Mouse (Mus musculus) limb, embryonic 14.5 days (tissue): ENCODE measurements around the gene Mrps18c. TPM values are rescaled to one million over a fixed set of nuclear protein-coding genes. Genes with fewer than 3 reads are reported as not detected.

Experiments used
- ATAC-seq: fragments of 200-750 bp; cut with Nextera tagmentation; 2 replicates; pipeline ENCODE4 v1.8.0; 2017; ENCODE audit warnings: low read depth, moderate number of reproducible peaks, moderate TSS enrichment; ENCODE audit not compliant: low FRiP score
- DNase-seq: peaks from one replicate; pipeline ENCODE4 v3.0.0-alpha.2; 2015; ENCODE audit warnings: low spot score
- H3K27ac ChIP-seq: fragments of 300-500 bp; sonication (generic); replicated peaks from 2 replicates; pipeline ENCODE4 v1.5.1; 2014; ENCODE audit warnings: low read depth, mild to moderate bottlenecking, low read length, moderate library complexity, mixed read lengths
- H3K27me3 ChIP-seq: fragments of 300-500 bp; sonication (generic); 2 replicates; pipeline ENCODE4 v1.6.1; 2014; ENCODE audit warnings: low read length, mixed read lengths; ENCODE audit not compliant: control insufficient read depth, insufficient read depth
- H3K36me3 ChIP-seq: fragments of 300-500 bp; sonication (generic); 2 replicates; pipeline ENCODE4 v1.6.1; 2014; ENCODE audit warnings: mild to moderate bottlenecking, low read length, moderate library complexity, mixed read lengths; ENCODE audit not compliant: control insufficient read depth, insufficient read depth
- H3K4me1 ChIP-seq: fragments of 300-500 bp; sonication (generic); 2 replicates; pipeline ENCODE4 v1.6.1; 2014; ENCODE audit warnings: antibody characterized with exemption, low read length, mixed read lengths; ENCODE audit not compliant: control insufficient read depth, insufficient read depth
- H3K4me2 ChIP-seq: fragments of 300-500 bp; sonication (generic); replicated peaks from 2 replicates; pipeline ENCODE4 v1.6.1; 2014; ENCODE audit warnings: low read depth, mild to moderate bottlenecking, low read length, moderate library complexity; ENCODE audit not compliant: severe bottlenecking
- H3K4me3 ChIP-seq: fragments of 300-500 bp; sonication (generic); replicated peaks from 2 replicates; pipeline ENCODE4 v1.5.1; 2014; ENCODE audit warnings: low read length
- H3K9ac ChIP-seq: fragments of 300-500 bp; sonication (generic); 2 replicates; pipeline ENCODE4 v1.6.1; 2014; ENCODE audit warnings: mild to moderate bottlenecking, low read depth, low read length, moderate library complexity; ENCODE audit not compliant: severe bottlenecking
- H3K9me3 ChIP-seq: fragments of 300-500 bp; sonication (generic); 2 replicates; pipeline ENCODE4 v1.6.1; 2016; ENCODE audit warnings: low read length; ENCODE audit not compliant: control insufficient read depth
- POLR2A ChIP-seq: fragments of 200-500 bp; IDR thresholded peaks from 2 replicates; pipeline ENCODE4 v1.8.0; 2012; ENCODE audit warnings: inconsistent platforms, mild to moderate bottlenecking, moderate library complexity, borderline replicate concordance; ENCODE audit not compliant: insufficient read depth, insufficient read length; ENCODE audit errors: extremely low read depth
- WGBS: fragments of 180-500 bp; shearing (Covaris S2); extraction: QIAGEN DNeasy Blood & Tissue Kit; methylation state at CpG from one replicate; pipeline ENCODE4 v1.1.7; 2014; 5-methylcytosine and 5-hydroxymethylcytosine counted together
- polyA plus RNA-seq, 2 experiments: library from polyadenylated mRNA; depleted of rRNA in 1 of 2; stranded (reverse) in 1 of 2; unstranded in 1 of 2; fragments of >200 nt; fragmentation: Nextera tagmentation in 1 of 2; extraction: Ambion mirVana in 1 of 2; gene quantifications; 2 replicates each; pipeline versions ENCODE4 v1.2.1 to v1.2.3; 2012 to 2014

The Mrps18c gene
- polyA plus RNA-seq, 2 experiments = 69.2 to 164 TPM

DNA sequence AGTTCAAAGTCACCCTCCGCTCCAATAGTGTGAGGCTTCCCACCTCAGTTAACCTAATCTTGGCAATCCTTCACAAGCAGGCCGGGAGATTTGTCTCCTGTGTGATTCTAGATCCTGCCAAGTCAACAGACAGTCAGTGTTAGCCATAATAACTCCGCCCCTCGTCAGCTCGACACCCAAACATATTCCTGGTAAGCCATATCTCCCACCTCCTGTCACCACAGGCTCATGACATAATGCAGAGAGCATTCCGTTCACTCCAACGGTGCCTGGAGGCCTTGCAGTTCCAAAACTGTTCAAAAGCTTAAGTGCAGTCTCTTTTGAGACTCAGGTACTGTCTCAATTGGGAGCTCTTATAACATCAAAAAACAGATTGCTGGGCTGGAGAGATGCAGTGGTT is 39.5 kb downstream of the Mrps18c start:
- DNase-seq (peak; percentile 4), ATAC-seq (no peak; the same call in 1 of the 2 replicates)
- Histone ChIP-seq H3K4me3 (no peak overlapping the region), H3K27ac (no peak overlapping the region), H3K9me3 (0 out of 2 replicates have a peak, but pooled peaks cover 4% of the 10 kb centered on the region), H3K27me3 (no peaks in the 10 kb centered on the region), H3K36me3 (no peaks in the 10 kb centered on the region), H3K4me1 (peaks cover 3% of the 10 kb centered on the region; the same call in 1 of the 2 replicates), H3K4me2 (no peak overlapping the region), H3K9ac (no peak overlapping the region)
- no peak for TF ChIP-seq POLR2A
- WGBS = 72% methylated on average over 7 of the region's 7 CpGs

DNA sequence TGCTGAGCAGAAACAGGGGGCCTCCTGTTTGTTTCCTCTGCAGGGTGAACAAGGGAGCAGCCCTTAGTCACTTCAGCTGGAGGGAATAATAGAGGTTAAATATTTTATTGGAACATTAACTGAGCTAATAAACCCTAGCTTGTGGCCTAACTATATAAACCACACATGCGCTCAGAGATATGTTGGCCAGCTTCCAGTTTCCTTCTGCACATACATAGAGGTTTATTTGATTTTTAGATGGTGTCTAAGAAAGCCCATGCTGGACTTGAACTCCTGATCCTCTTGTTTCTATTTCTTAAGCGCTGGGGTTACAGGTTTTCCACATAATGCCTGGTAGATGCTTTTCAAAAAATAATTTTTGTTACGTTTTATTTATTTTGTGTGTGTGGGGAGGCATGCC is 46.1 kb downstream of the Mrps18c start:
- Histone ChIP-seq H3K27me3 (peaks cover 13% of the 10 kb centered on the region; the same call in 1 of the 2 replicates), H3K27ac (no peak overlapping the region), H3K36me3 (no peaks in the 10 kb centered on the region), H3K4me1 (peaks cover 7% of the 10 kb centered on the region), H3K4me3 (no peak overlapping the region), H3K9ac (no peak overlapping the region), H3K4me2 (peak overlapping the region; percentile 93), H3K9me3 (0 out of 2 replicates have a peak, but pooled peaks cover 4% of the 10 kb centered on the region)
- DNase-seq = peak; percentile 61
- WGBS = 34% methylated on average over 3 of the region's 3 CpGs
- no peak for TF ChIP-seq POLR2A
- ATAC-seq = no peak

DNA sequence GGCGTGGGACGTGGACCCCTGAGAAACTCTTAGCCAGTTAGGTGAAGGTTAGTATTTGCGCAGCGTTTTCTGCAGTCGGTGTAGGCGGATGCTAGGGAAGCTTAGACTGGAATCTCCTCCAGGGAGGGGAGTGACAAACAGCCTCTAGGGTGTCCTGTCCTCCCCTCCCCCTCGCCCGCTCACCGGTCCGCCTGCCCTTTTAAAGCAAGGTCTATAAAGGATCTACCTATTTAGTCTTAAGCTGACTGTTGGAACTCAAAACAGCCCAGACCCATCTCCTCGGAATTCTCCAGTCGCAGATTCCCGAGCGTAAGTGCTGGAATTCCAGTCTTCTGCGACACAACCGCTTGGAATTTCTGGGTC is 47.0 kb downstream of the Mrps18c start, which contains the start of gene Gpat3:
TSS of gene Gpat3 (plus strand) at position 229 of the 363 bp plus-strand sequence.
- H3K27ac ChIP-seq = 0 out of 2 replicates have a peak within 1 kb of the TSS, but pooled peaks have one; percentile 0
- peaks cover 13% of the 10 kb centered on the region; the same call in 1 of the 2 replicates for H3K27me3 ChIP-seq
- H3K9me3 ChIP-seq = 0 out of 2 replicates have a peak, but pooled peaks cover 4% of the 10 kb centered on the region
- 0% methylated on average over 16 of the region's 16 CpGs for WGBS
- no peaks in the 10 kb centered on the region for H3K36me3 ChIP-seq
- peak within 1 kb of the TSS; percentile 93 for H3K4me2 ChIP-seq
- peaks cover 7% of the 10 kb centered on the region for H3K4me1 ChIP-seq
- peak within 1 kb of the TSS; percentile 58 for H3K4me3 ChIP-seq
- H3K9ac ChIP-seq = peak within 1 kb of the TSS; percentile 60
- ATAC-seq (no peak), DNase-seq (no peak)
- no peak for TF ChIP-seq POLR2A

DNA sequence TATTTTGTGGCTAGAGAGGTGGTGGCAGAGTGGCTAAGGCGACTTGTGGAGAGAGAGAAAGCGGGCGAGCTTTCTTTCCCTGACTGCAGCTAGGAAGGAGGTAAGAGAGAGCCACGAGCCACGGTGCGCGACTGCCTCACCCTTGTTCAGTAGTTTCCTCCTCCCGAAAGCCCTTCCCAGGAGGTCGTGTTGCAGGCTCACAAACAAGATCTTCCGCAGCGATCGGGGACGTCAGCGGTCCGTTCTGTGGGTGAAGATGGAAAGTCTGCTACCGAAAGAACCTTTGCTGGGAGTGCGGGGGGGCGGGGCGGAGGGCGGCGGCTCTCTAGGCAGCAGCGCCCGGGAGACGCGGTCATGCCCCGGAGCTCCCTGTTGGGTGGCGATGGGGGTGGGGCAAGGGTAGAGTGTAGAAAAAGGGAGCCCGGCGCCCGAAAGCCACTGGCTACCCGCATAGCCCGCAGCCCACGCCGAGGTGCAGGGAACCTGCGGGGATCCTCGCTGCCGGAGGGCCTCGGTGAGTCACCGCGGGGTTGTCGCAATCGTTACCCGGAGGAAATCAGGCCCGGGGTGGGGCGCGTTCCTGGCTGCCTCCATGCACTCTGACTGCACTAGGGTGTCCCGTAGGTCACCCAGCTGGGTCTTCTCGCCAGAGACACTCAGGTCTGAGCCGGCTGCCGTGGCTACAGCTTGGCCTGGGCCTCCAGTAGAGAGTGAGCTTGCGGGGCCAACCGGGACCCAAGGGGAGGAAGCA is 47.6 kb downstream of the Mrps18c start:
- DNase-seq = no peak
- Histone ChIP-seq H3K4me2 (peak overlapping the region; percentile 93), H3K9me3 (0 out of 2 replicates have a peak, but pooled peaks cover 4% of the 10 kb centered on the region), H3K4me3 (peak overlapping the region; percentile 58), H3K4me1 (peaks cover 7% of the 10 kb centered on the region), H3K9ac (peak overlapping the region; percentile 60), H3K27me3 (peaks cover 13% of the 10 kb centered on the region; the same call in 1 of the 2 replicates), H3K36me3 (no peaks in the 10 kb centered on the region), H3K27ac (0 out of 2 replicates have a peak overlapping the region, but pooled peaks have one; percentile 0)
- TF ChIP-seq POLR2A = no peak
- peak; percentile 24; the same call in 1 of the 2 replicates for ATAC-seq
- WGBS = under 1% methylated on average over 38 of the region's 52 CpGs

DNA sequence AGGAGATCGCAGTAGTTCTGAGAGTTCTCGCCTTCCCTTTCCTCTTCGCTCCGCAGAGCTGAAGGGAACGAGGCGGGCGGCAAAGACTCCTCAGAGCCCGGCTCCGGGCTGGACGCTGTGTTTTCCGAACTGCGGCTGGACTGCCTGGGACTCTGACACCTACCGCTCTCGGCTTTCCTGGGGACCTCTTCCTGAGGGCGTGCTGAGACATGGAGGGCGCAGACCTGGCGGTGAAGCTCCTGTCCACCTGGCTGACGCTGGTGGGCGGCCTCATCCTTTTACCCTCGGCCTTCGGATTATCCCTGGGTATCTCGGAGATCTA is 48.1 kb downstream of the Mrps18c start:
- Histone ChIP-seq H3K9ac (peak overlapping the region; percentile 60), H3K27me3 (peaks cover 13% of the 10 kb centered on the region; the same call in 1 of the 2 replicates), H3K36me3 (no peaks in the 10 kb centered on the region), H3K4me2 (peak overlapping the region; percentile 93), H3K27ac (no peak overlapping the region), H3K4me1 (peaks cover 7% of the 10 kb centered on the region), H3K9me3 (0 out of 2 replicates have a peak, but pooled peaks cover 4% of the 10 kb centered on the region), H3K4me3 (peak overlapping the region; percentile 58)
- DNase-seq (no peak), ATAC-seq (peak; percentile 45; the same call in 1 of the 2 replicates)
- no peak for TF ChIP-seq POLR2A
- WGBS = 7% methylated on average over 19 of the region's 22 CpGs
